Mouse (Mus musculus): ENCODE measurements at regions not wholly inside any gene's neighbourhood (a gene's known extent, or its start where the extent isn't known, plus 50 kb on each side); places are given as distances from the start of the nearest gene placed in this dataset.
A peak's percentile ranks its signal among the peaks of the same experiment; 100 is the strongest.

- DNase-seq = no peak
These were observed 468.7 kb upstream of the Vstm2b start for GRCm38 (mm10) chr7:40429416-40429815.

GRCm38 (mm10) chr7:40433906-40434305, 464.2 kb upstream of the Vstm2b start:
- peak; percentile 47 for DNase-seq

- no peak for DNase-seq
These were observed 457.0 kb upstream of the Vstm2b start for GRCm38 (mm10) chr7:40441128-40441527.

GRCm38 (mm10) chr7:40441786-40442185, 456.3 kb upstream of the Vstm2b start:
- no peak for DNase-seq

GRCm38 (mm10) chr7:40466382-40466781, 431.7 kb upstream of the Vstm2b start:
- DNase-seq = no peak

- DNase-seq = no peak
These were observed 410.9 kb upstream of the Vstm2b start for GRCm38 (mm10) chr7:40487256-40487655.

GRCm38 (mm10) chr7:40522703-40523267, 375.3 kb upstream of the Vstm2b start:
- DNase-seq = no peak

GRCm38 (mm10) chr7:40536601-40537000, 361.5 kb upstream of the Vstm2b start:
- no peak for DNase-seq

- no peak for DNase-seq
These were observed 360.5 kb upstream of the Vstm2b start for GRCm38 (mm10) chr7:40537621-40538020.

GRCm38 (mm10) chr7:40539789-40540188, 358.3 kb upstream of the Vstm2b start:
- no peak for DNase-seq

- no peak for DNase-seq
These were observed 356.8 kb upstream of the Vstm2b start for GRCm38 (mm10) chr7:40541283-40541682.

GRCm38 (mm10) chr7:40563447-40564118, 334.5 kb upstream of the Vstm2b start:
- no peak for DNase-seq

- no peak for DNase-seq
These were observed 322.2 kb upstream of the Vstm2b start for GRCm38 (mm10) chr7:40575971-40576370.

GRCm38 (mm10) chr7:40577365-40577764, 320.8 kb upstream of the Vstm2b start:
- no peak for DNase-seq

GRCm38 (mm10) chr7:40620761-40621160, 277.4 kb upstream of the Vstm2b start:
- no peak for DNase-seq

- peak; percentile 82 for DNase-seq
These were observed 275.3 kb upstream of the Vstm2b start for GRCm38 (mm10) chr7:40622811-40623210.

GRCm38 (mm10) chr7:40623286-40623685, 274.8 kb upstream of the Vstm2b start:
- no peak for DNase-seq

GRCm38 (mm10) chr7:40636369-40636768, 261.8 kb upstream of the Vstm2b start:
- peak; percentile 10 for DNase-seq

GRCm38 (mm10) chr7:40654982-40655381, 243.1 kb upstream of the Vstm2b start:
- no peak for DNase-seq

- no peak for DNase-seq
These were observed 242.7 kb upstream of the Vstm2b start for GRCm38 (mm10) chr7:40655391-40655790.

- DNase-seq = no peak
These were observed 238.5 kb upstream of the Vstm2b start for GRCm38 (mm10) chr7:40659662-40660061.

GRCm38 (mm10) chr7:40663781-40664180, 234.3 kb upstream of the Vstm2b start:
- no peak for DNase-seq

GRCm38 (mm10) chr7:40666625-40667024, 231.5 kb upstream of the Vstm2b start:
- no peak for DNase-seq

- DNase-seq = peak; percentile 15
These were observed 227.7 kb upstream of the Vstm2b start for GRCm38 (mm10) chr7:40670401-40670800.

GRCm38 (mm10) chr7:40671068-40671467, 227.1 kb upstream of the Vstm2b start:
- DNase-seq = peak; percentile 36
